Mouse (Mus musculus): ENCODE measurements around the gene Prpf6.

DNA sequence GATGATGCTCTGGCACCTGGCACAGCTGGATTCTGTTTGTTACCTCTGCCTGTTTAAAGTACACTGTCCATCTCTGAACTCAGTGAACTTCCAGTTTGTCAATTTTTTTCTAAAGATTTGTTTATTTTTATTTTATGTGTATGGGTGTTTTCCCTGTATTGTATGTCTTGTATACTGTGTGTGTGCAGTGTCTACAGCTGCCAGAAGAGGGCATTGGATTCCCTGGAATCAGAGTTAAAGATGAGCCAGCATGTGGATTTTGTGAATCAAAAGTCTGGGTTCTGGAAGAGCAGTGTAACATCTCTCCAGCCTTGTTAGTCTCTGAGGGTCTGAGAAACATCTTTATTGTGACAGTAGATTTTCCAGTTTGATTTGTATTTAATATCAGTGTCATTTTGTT is 31.7 kb downstream of the Prpf6 start:
- TF ChIP-seq MYC (IDR thresholded peaks at IDR 0.05; ENCODE audit: low read depth, low read length) (no peak), CTCF (IDR thresholded peaks at IDR 0.05 in 2 of 3, conservative IDR thresholded peaks at IDR 0.05 in 1 of 3; ENCODE audit: control insufficient read depth in 1 of 3, insufficient read depth in 1 of 3, low read depth in 2 of 3, low read length in 3 of 3, poor library complexity in 1 of 3, severe bottlenecking in 1 of 3) (peak; percentile 25 to 57 (median 33); a peak in 5 of 6 replicates), SIN3A (IDR thresholded peaks at IDR 0.05; ENCODE audit: low read length) (no peak), USF1 (IDR thresholded peaks at IDR 0.05; ENCODE audit: low read depth, low read length) (no peak), EP300 (IDR thresholded peaks at IDR 0.05; ENCODE audit: low read depth in 1 of 2, low read length in 2 of 2) (no peak), MEF2A (IDR thresholded peaks at IDR 0.05; ENCODE audit: extremely low read depth, insufficient replicate concordance, low read depth, low read length, poor library complexity, severe bottlenecking) (no peak), POLR2AphosphoS5 (IDR thresholded peaks at IDR 0.05; ENCODE audit: borderline replicate concordance, low read depth, low read length) (no peak), NRF1 (IDR thresholded peaks at IDR 0.05; ENCODE audit: insufficient read depth, low read depth, low read length, poor library complexity, severe bottlenecking) (no peak), MAX (IDR thresholded peaks at IDR 0.05; ENCODE audit: low read length) (no peak), POLR2A (IDR thresholded peaks at IDR 0.05; ENCODE audit: control insufficient read depth in 1 of 2, insufficient read depth in 1 of 2, low read depth in 1 of 2, low read length in 2 of 2, poor library complexity in 1 of 2) (no peak)
